Mouse (Mus musculus): Measurements from ENCODE around the gene Copz2. TPM values are rescaled to one million over a fixed set of nuclear protein-coding genes. Genes with fewer than 3 reads are reported as not detected.

Copz2 gene
- polyA plus RNA-seq, 1 experiment from 2014 or later, result 21.9 TPM

DNA sequence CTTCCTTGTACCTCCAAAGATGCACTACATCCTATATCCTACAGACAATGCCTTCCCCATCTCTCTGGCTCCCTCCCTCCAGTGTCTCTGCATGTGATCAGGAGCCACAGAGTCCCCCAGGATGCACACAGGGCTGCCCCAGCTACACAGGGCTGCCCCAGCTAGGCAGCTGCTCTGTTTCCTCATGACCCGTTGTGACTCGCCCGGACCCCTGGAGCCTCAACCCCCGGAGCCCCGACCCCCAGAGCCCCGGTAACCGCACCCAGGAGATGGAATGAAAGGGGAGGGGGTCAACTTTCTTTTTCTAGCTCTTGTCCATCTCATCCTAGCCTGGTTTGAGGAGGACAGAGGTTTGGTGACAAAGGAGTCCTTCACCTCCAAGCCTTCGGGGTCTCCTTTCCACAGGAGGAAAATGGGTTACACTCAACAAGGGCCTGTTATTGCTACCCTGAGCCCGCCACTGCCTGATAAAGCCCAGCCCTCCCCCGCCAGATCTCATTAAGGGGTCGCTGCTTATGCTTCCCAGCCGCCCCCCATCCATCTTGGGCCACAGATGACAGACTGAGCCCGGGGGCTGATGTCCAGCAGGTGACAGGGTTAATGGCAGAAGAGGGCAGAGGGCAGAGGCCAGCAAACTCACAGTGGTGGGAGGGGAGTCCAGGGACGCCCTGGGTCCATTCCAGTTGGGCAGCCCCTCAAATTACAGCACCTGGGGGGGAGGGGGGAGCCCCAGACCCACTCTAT lies 42.3 kb downstream of the Copz2 start:
- no peak for ATAC-seq (ENCODE audit: low FRiP score, low read depth)
- Histone ChIP-seq H3K9ac (no peak overlapping the region), H3K4me1 (replicated peaks) (peaks cover 21% of the 10 kb centered on the region), H3K4me3 (no peak overlapping the region), H3K27ac (replicated peaks) (no peak overlapping the region), H3K27me3 (no peaks in the 10 kb centered on the region), H3K36me3 (no peaks in the 10 kb centered on the region), H3K4me2 (no peak overlapping the region), H3K9me3 (no peaks in the 10 kb centered on the region)
- 25% methylated on average over 14 of the region's 14 CpGs for WGBS

DNA sequence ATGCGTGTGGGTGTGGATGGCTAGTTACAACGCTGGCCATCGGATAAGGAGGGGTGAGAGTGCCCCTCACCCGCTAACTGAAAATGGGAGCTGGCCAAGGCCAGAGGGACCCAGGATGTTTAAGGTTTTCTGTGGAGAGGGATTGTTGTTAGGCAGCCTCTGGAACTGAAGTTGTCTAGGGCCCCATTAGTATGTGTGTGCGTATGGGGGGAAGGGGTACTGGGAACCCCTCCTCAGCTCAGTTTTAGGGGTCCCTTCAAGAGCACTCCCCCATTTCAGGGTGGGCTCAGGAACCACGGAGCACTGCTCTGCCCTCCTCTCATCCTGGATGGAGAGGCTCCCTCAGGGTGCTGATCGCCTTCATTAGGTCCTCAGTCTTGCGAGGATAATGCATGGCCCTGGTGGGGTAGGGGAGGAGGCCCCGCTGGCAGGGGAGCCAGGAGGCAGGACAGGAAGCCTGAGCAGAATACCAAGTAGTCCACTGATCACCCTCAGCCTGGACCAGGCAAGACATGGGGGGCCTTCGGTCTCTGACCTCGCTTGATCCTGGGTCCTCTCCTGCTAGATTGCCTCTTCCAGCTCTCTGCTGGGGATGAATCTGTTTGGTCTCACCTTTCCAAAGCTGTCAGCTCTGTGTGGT lies 43.7 kb downstream of the Copz2 start:
- ATAC-seq (ENCODE audit: low FRiP score, low read depth), result peak; percentile 68; the same call in 1 of the 2 replicates
- Histone ChIP-seq H3K4me1 (replicated peaks) (peaks cover 18% of the 10 kb centered on the region), H3K9me3 (no peaks in the 10 kb centered on the region), H3K4me2 (no peak overlapping the region; the same call in 1 of the 2 replicates), H3K36me3 (no peaks in the 10 kb centered on the region), H3K27ac (replicated peaks) (peak overlapping the region; percentile 55), H3K4me3 (no peak overlapping the region), H3K27me3 (no peaks in the 10 kb centered on the region), H3K9ac (no peak overlapping the region)
- WGBS, result 28% methylated on average over 11 of the region's 11 CpGs

DNA sequence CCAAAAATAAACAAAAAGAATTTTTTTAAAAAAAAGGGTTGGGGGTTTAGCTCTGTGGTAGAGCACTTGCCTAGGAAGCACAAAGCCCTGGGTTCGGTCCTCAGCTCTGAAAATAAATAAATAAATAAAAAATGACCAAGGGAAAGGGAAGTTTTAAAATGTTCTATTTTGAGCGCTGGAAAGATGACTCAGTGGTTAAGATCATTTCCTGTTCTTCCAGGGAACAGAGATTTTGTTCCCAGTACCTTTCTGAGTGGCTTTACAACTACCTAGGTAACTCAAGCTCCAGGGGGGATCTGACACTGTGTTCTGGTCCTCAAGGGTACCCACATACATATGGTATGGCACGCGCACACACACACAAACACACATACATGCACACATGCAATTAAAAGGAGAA lies 46.2 kb downstream of the Copz2 start:
- H3K27ac ChIP-seq (replicated peaks), result no peak overlapping the region
- H3K9me3 ChIP-seq, result no peaks in the 10 kb centered on the region
- H3K27me3 ChIP-seq, result no peaks in the 10 kb centered on the region
- no peak overlapping the region for H3K4me3 ChIP-seq
- H3K36me3 ChIP-seq, result no peaks in the 10 kb centered on the region
- peaks cover 34% of the 10 kb centered on the region for H3K4me1 ChIP-seq (replicated peaks)
- no peak overlapping the region for H3K9ac ChIP-seq
- ATAC-seq (ENCODE audit: low FRiP score, low read depth), result no peak
- H3K4me2 ChIP-seq, result no peak overlapping the region
- WGBS, result 90% methylated on average over 4 of the region's 4 CpGs

DNA sequence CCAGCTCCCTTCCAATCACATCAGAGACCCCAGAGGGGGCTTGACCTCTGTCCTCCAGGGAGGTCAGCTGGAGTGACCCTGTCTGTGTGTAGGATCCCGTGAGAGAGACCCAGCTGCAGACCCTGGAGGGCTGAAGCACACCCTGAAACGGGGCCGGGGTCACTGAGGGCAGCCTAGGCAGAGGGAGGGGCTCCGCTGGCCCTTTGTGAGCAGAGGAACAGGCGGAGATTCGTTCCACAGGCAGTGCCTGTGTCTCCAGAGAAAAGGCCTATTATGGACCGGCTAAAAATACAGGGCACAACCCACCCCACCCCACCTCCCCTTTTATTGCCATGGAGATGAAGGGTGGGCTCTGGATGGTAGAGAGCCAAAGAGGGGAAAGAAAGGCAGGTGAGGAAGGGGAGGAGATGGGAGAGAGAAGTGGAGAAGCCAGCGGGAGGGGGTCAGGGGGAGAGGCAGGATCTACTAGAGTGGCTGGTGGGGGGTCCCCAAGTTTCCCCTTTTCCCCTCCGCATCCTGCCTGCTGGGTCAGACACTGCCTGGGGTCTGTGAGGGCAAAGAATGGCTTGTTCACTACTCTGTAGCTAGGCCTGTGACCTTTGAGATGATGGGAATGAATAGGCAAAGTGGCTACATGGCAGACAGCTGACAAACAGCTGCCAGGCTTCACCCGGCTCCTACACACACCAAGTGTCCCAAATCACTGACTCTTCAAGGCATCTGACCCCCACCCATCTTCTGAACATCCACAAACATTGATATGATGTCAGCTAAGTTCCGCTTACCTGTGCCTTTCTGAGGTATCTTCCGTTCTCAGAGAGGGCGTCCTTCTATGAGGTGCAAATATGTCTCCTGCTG lies 50.0 kb downstream of the Copz2 start:
- no peak overlapping the region for H3K9ac ChIP-seq
- H3K4me3 ChIP-seq, result no peak overlapping the region
- peaks cover 46% of the 10 kb centered on the region for H3K4me1 ChIP-seq (replicated peaks)
- H3K27me3 ChIP-seq, result no peaks in the 10 kb centered on the region
- H3K4me2 ChIP-seq, result 0 out of 2 replicates have a peak overlapping the region, but pooled peaks have one; percentile 1
- H3K9me3 ChIP-seq, result no peaks in the 10 kb centered on the region
- H3K27ac ChIP-seq (replicated peaks), result peak overlapping the region; percentile 53; the same call in 1 of the 2 replicates
- no peaks in the 10 kb centered on the region for H3K36me3 ChIP-seq
- 25% methylated on average over 13 of the region's 13 CpGs for WGBS
- no peak for ATAC-seq (ENCODE audit: low FRiP score, low read depth)

DNA sequence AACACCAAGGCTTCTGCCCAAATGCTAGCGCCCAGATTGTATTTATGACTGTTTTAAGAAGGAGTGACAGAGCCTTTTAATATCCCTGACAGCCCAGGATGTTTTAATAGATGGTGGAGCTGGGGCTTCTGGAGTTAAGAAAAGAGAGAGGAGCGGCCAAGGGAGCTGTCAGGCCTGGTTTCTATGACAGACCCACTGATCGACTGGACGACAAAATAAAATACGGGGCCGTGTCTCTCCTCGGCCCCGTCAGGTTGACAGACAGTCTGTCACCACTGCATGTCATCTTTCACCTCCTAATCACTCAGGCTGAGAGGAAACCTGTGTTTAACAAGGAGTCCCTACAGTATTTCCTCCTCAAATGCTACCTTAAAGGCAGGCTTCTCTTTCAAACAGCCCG lies 51.7 kb downstream of the Copz2 start:
- H3K27ac ChIP-seq (replicated peaks), result 0 out of 2 replicates have a peak overlapping the region, but pooled peaks have one; percentile 18
- no peak for ATAC-seq (ENCODE audit: low FRiP score, low read depth)
- no peak overlapping the region for H3K4me3 ChIP-seq
- H3K4me2 ChIP-seq, result no peak overlapping the region
- peaks cover 57% of the 10 kb centered on the region for H3K4me1 ChIP-seq (replicated peaks)
- WGBS, result 30% methylated on average over 9 of the region's 9 CpGs
- no peaks in the 10 kb centered on the region for H3K9me3 ChIP-seq
- no peaks in the 10 kb centered on the region for H3K27me3 ChIP-seq
- no peaks in the 10 kb centered on the region for H3K36me3 ChIP-seq
- H3K9ac ChIP-seq, result no peak overlapping the region

DNA sequence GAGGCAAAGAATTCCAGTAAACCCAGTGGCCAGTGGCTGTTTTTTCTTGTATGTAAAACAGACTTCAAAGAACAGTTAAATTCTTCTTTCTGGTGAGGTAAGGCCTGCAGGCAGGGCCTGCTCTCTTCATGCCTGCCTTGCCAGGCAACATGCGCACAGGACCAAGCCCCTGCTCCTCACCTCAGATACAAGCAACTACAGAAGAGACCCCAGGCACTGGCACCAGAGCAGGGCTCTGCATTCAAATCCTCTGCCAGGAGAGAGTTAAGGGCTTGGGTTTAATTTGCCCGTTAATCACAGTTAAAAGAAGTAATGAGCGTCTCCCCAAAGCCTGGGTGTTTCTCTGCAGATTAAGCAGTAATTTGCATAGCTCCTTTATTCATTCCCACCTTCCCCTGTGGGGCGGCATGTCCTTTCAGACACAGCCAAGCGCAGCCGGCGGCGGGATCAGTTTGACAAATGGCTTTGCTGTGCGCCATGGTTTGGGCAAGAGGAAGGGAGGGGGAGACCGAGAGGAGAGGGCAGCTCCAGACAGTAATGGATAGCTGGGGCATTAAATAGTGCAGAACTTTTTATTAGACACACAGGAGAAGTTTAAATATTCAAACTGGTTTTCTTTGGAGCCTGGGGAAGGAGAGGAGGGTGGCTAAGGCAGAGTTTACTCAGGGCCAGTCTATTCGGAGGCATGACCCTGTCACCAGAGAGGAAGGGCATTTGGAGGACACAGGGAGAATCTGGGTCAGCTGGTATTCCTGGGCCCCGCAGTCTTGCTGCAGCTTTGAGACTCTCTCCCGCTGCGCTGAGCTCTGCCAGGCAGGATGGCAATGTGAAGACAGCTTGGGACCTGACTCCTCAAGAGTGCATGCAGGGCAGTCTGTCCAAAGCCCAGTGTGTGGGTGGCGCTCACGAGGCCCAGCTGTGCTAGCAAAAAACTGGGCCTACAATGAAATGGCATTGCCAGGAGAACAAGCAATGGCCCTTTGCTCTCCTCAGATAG lies 53.3 kb downstream of the Copz2 start:
- no peak overlapping the region for H3K4me3 ChIP-seq
- WGBS, result 8% methylated on average over 16 of the region's 16 CpGs
- H3K27me3 ChIP-seq, result no peaks in the 10 kb centered on the region
- no peak overlapping the region for H3K4me2 ChIP-seq
- no peaks in the 10 kb centered on the region for H3K36me3 ChIP-seq
- peak; percentile 78 for ATAC-seq (ENCODE audit: low FRiP score, low read depth)
- H3K27ac ChIP-seq (replicated peaks), result peak overlapping the region; percentile 79
- H3K9ac ChIP-seq, result 0 out of 2 replicates have a peak overlapping the region, but pooled peaks have one; percentile 8
- H3K4me1 ChIP-seq (replicated peaks), result peaks cover 73% of the 10 kb centered on the region
- H3K9me3 ChIP-seq, result no peaks in the 10 kb centered on the region

DNA sequence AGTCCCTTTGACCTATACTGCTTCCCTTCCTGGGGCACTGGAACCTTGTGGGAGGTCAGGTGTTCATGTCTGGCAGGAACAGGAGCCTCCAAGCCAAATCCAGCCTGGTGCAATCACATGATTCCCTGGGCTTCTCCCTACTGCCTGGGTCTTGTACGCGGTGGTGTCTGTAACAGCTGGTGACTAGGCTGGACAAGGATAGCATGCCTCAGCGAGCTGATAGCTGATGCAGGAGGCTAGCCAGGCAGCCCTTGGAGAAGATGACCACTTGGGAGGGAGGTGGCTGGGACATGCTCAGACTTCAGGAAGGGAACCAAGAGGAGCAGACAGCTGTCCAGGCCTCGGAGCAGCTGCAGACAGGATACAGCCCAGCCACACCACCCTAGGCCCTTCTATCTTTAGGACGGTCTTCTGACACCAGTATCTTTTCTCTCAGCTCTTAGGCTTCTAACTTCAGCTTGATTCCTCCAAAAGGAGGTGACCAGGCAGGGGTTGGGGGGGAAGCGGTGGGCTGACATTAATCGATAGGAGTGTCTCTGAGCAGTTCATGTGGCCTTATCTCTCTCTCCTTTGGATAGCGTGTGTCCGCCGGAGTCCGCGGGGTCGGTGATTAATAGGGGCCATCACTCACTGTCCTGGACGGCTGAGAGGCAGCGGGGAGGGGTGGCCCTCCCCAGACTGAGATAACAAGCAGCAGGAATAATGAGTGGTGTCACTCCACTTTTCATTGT lies 56.9 kb downstream of the Copz2 start:
- H3K36me3 ChIP-seq, result peaks cover 6% of the 10 kb centered on the region; the same call in 1 of the 2 replicates
- peak overlapping the region; percentile 70 for H3K27ac ChIP-seq (replicated peaks)
- H3K4me3 ChIP-seq, result no peak overlapping the region
- H3K4me1 ChIP-seq (replicated peaks), result peaks cover 58% of the 10 kb centered on the region
- ATAC-seq (ENCODE audit: low FRiP score, low read depth), result no peak
- H3K9ac ChIP-seq, result peak overlapping the region; percentile 8; the same call in 1 of the 2 replicates
- H3K9me3 ChIP-seq, result no peaks in the 10 kb centered on the region
- WGBS, result 21% methylated on average over 15 of the region's 15 CpGs
- H3K27me3 ChIP-seq, result no peaks in the 10 kb centered on the region
- no peak overlapping the region for H3K4me2 ChIP-seq

DNA sequence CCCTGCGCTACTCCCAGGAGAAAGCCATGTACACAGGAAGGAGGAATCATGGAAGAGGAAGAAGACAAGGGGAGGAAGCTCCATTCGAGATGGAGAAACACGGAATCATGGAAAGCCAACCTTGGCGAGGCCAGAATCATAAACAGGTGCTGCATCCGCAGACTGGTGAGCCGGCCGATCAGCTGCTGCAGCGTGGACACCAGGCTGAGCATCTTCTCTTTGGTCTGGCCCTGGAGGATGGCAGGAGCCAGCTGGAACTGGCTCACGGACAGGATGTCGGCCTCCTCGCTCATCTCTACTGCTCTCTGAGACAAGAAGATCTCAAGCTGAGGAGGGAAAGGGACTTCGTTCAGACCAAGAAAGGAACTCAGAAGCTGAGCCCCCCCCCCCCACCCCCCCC lies 58.9 kb downstream of the Copz2 start:
- peaks cover 38% of the 10 kb centered on the region for H3K4me1 ChIP-seq (replicated peaks)
- no peak overlapping the region for H3K4me3 ChIP-seq
- H3K9me3 ChIP-seq, result no peaks in the 10 kb centered on the region
- no peak overlapping the region for H3K9ac ChIP-seq
- no peaks in the 10 kb centered on the region for H3K27me3 ChIP-seq
- peak overlapping the region; percentile 70 for H3K27ac ChIP-seq (replicated peaks)
- H3K4me2 ChIP-seq, result no peak overlapping the region
- H3K36me3 ChIP-seq, result peaks cover 12% of the 10 kb centered on the region; the same call in 1 of the 2 replicates
- ATAC-seq (ENCODE audit: low FRiP score, low read depth), result no peak
- 89% methylated on average over 12 of the region's 12 CpGs for WGBS

DNA sequence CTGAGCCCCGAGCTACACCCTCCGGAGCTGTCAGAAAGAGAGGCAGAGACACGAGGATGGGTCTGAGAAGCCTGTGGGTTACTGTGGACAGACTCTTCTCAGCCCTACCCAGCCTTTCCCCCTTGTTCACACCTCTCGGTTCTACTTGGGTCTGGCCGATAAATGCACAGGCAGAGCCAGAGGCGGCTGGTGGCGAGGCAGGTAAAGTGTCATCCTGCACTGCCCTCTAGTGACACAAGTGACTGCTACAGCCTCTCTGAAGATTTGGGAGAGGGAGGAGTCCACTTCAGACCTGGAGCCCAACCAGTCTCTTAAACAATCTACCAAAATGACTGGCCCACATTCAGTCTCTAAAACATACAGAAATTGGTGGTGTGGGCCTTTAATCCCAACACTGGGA lies 60.3 kb downstream of the Copz2 start:
- no peak overlapping the region for H3K27ac ChIP-seq (replicated peaks)
- WGBS, result 18% methylated on average over 7 of the region's 7 CpGs
- no peaks in the 10 kb centered on the region for H3K27me3 ChIP-seq
- peak; percentile 24; the same call in 1 of the 2 replicates for ATAC-seq (ENCODE audit: low FRiP score, low read depth)
- no peaks in the 10 kb centered on the region for H3K9me3 ChIP-seq
- H3K4me2 ChIP-seq, result no peak overlapping the region
- H3K9ac ChIP-seq, result no peak overlapping the region
- peaks cover 12% of the 10 kb centered on the region; the same call in 1 of the 2 replicates for H3K36me3 ChIP-seq
- H3K4me3 ChIP-seq, result no peak overlapping the region
- peaks cover 38% of the 10 kb centered on the region for H3K4me1 ChIP-seq (replicated peaks)
